Mouse (Mus musculus) thymus, adult 18-20 months (tissue): ENCODE measurements around the gene Nomo1.

Source experiments
- DNase-seq, 2 experiments: peaks; one replicate each; pipeline ENCODE4 v3.0.0; 2022; ENCODE audit warnings: mixed read lengths in 2 of 2

Nomo1 gene

DNA sequence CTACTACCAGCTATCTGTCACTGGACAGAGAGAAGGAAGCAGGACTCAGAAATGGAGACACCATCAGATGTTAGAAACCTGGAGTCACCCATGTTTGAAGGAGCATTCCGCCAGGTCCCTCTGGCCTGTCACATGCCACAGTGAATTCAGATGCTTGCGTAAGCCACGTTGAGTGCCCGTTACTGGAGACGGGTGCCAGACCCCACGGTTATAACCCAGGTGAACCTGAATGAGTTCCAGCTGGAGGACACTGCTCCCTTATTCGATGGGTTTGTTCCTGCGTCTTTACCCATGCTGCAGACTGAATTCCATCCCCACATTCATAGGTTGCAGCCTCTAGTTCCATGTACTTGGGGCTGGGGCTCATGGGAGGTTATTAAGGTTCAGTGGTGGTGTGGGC lies 70.3 kb downstream of the Nomo1 start:
- no peak for DNase-seq

DNA sequence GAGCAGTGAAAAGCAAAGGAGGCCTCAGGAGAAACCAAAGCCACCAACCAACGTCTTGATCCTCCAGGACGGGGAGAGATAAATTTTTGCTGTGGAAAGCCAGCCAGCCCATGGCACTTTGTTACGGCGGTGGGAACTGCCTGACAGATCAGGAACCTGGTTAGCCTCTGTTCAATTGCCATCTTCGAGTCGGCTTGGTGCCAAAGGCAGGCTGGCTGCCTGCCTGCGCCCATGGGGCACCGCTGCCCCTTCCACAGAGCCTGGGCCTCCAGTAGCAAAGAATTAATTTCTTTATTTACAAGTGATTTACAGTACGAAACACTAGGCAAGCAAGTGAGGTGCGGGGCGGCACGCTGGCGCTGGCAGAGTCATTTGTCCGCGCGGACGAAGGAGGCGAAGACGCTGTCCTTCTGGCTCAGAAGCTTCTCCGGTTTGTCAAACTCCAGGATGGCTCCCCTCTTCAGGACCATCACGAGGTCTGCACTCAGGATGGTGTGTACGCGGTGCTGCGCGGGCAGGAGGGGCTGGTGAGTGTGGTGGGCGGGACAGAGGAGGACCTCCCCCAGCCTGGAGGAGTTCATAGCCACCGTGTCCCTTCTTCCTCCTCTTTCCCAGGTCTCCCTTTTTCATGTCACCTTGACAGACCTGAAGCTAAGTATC lies 70.9 kb downstream of the Nomo1 start:
- no peak for DNase-seq

DNA sequence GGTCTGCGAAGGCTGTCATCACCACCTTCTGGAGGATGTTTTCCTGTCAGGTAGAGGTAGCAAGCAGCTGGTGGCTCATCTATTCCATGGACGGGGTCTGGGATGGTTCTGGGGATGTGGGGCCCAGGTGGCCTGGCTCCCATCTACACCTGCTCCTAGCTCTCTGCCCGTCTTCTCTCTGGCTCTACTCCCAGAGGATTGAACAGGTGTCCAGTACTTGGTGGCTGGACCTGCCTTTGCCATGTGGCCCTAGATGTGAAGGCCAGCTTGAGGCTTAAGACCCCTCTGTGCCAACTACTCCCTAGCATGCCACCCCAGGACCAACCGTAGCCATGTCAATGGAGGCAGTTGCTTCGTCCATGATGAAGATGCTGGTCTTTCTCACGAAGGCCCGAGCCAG lies 72.0 kb downstream of the Nomo1 start:
- no peak for DNase-seq

DNA sequence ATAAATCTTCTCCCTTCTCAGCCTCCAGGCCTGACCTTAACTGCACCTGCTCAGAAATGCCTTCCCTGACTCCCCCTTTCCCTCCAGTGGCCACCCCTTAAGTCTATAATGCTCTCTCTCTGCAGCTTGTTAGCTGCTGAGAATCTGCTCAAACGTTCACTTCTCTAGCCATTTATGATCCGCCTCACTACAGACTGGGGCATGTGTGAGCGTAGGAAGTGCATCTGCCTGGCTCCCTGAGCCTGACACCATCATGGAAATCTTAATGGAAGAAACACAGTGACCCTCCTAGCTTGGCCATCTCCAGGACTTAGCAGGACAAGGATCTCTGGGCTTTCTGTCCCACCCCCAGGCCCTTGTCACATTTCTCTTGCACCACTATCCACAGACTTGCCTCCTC lies 76.6 kb downstream of the Nomo1 start:
- DNase-seq, result no peak

DNA sequence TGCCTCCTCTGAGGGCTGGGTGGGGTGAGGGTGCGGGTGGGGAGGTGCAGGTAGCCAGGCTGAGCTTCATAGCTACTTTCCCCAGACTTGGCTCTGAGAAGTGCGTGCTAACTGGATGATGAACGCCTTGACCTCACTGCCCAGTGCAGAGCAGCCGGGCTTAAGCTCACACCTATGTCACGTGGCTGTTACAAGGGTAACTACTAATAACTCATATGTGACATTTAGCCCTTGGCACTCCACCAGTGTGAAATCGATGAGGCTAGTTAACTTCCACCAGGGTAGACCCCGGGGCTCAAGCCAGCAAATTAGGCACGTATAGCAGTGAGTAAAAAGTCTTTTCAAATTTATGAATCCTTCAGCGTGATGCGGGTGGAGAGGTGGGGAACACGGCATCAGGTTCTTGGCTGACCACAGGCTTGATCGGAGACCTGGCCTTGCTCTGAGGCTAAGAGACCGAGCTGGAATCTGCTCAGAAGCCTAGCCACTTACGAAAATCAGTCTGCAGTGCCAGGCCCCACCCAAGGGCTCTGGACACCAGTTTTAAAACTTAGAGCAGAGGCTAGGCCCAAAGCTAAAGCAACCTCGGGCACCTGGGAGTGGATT lies 77.8 kb downstream of the Nomo1 start:
- no peak for DNase-seq

DNA sequence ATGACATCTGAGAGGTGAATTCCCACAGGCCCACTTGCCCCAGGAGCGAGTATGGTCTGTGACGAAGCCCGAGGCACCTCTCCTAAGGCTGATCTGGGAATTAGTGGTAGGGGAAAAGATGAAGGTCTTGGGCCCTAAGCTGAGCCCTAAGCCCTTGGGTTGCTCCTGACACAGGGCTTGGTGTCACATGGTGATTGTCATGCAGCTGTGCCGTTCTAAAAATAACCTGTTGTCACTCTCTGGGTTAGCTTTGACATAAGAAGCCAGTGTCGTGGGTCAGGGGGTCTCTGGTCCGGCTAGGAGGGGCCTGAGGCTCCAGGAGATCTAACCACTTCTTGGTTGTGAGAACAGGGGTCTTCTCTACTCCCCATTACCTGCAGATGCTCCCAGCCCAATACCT lies 78.4 kb downstream of the Nomo1 start:
- no peak for DNase-seq

DNA sequence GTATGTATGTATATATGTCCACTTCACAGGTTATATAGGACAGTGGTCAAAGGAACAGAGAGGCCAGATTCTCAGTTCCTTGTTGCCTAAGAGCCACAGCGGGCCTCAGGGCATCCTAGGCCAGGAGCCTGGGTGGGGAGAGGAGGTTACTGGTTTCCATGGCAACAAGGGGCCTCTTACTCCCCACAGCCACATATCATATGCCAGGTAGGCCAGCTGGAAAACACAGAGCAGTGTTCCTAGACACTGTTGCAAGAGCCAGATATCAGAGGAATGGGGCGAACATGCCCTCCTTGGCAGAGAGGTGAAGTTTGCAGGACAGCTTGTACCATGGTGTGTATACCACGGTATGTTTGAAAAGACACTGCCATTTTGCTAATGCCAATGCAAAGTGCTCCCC lies 79.9 kb downstream of the Nomo1 start:
- no peak for DNase-seq

DNA sequence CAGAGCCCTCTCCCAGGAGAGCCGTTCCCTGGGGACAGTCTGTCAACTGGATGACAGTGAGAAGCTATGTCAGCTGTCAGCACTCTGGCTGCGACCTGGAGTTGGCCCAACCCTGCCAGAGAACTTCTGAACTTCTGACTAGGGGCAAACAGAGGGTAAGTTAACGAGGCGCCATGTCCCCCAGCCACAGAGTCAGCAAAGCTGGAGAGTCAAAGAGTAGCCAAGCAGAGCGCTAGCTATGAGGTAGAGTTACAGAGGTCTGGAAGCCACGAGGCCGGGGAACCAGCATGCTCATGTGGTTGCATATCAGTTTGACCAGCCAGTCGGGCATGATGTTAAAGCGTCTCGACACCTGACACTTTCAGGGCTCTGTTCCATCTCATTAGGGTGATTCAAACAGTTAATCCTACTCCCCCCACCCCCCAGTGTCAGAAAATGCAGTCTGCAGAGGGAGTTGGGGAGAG lies 82.7 kb downstream of the Nomo1 start:
- no peak for DNase-seq

DNA sequence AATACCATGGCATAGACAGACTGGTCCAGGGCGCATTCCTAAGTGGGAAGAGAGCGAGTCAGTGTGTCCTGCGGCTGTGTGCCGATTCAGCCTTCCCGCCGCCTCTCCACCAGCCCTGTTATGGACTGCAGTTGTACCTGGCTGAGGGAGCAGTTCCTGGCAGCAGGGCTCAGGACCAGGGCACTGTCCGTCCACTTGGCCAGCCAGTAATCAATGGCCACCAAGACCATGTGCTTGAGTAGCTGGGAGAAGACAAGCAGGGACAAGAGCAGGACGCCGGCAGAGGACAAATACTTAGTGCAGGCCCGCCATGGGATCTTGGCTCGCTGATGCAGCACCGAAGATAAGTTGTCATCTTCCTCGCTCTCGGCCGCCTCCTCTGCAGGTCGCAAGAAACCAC lies 83.5 kb downstream of the Nomo1 start:
- no peak for DNase-seq

DNA sequence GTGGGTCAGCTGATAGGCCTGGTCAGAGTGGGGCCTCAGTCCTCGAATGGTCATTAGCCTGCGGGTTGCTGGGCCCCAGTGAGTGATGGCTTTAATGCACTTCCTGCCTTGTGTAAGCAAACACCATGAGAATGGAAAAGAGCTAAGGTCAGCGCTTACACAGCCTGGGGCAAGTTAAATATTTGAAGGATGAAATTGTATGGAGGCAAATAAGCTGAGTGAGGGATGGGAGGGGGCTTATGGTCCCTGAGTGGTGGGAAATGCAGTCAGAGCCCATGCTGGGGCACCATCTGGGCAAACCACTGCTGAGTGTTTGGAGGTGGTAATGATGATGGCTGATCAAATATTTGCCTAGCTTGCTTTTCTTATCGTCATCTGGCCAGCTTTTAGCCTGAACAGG lies 89.5 kb downstream of the Nomo1 start:
- no peak for DNase-seq

DNA sequence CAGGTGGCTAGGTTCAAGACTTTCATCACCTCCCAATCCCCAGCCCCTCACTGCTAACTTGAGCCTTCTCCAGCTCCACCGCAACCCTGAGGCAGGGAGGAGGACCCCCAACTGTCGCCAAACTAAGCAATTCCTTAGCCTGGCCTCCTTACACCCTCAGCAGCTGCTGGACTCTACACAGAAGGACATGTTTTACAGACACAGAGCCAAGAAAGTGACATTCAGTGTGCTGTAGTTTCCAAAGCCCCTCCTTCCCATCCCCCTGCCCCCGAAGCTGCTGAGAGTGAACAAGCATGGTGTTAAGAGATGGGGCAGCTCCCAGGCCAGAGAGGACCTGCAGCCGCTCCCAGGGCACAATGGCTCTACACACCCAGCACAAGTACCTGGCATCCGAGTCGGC lies 91.0 kb downstream of the Nomo1 start:
- no peak for DNase-seq

DNA sequence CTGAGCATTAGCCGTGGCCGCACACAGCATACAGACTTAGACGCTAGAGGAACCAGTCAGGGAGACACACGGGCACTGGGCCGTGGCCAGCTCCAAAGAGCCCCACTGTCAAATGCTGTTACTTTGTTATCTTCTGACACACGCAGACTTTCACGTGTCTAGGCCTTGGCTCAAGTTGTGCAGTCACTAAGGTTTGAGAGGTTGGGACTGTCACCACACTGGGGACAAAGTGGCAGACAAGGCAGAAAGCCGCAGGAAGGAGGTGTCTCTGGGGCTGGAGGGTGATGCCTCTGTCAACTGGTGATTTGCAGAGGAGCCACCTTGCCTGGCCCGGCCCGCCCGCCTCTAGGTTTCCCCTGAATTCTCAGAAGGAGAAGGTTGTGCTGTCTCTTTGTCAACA lies 91.8 kb downstream of the Nomo1 start:
- DNase-seq, result no peak

DNA sequence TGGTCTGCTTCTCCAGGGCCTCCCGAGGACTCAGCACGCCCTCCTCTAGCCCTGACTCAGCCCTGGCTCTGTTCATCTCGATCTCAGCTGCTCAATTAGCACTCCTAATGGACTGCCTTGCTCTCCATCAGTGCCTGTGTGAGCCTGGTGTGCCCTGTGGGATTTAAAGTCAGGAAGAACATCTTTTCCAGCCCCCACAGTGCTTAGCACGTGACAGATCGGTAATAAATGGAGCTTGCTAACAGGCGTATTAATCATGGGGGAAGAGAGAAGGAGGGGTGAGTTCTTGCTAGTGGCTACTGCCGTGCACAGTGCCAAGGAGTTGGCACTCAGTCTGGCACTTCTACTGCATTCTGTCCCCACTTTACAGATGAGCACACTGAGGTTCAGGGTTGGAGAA lies 94.7 kb downstream of the Nomo1 start:
- no peak for DNase-seq

DNA sequence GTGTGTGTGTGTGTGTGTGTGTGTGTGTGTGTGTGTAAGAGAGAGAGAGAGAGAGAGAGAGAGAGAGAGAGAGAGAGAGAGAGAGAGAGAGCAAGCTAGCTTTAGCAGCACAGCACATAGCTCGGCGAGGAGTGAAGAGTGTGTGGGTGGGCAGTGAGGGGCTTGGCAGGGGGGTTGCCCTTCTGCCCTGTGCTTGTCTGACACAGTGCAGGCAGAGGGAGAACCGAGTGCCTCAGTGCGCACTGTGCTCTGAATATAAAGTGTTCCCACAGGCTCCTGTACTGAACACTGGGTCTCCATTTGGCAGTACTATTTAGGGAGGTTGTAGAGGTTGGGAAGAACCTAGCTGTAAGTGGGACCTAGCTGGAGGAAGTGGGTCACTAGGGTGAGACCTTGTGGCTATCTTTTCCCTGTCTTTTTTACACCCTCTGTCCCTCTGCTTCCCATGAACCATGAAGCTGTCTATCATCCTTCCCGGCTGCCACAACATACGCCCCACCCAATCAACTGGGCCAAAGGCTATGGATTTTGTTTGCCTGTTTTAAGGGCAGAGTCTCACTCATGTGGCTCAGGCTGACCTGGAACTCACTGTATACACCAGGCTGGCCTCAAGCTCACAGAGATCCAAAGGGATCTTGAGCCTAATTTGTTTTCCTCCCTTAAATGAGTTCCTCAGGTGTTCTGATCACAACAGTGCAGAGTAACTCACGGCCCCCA lies 96.1 kb downstream of the Nomo1 start:
- no peak for DNase-seq

DNA sequence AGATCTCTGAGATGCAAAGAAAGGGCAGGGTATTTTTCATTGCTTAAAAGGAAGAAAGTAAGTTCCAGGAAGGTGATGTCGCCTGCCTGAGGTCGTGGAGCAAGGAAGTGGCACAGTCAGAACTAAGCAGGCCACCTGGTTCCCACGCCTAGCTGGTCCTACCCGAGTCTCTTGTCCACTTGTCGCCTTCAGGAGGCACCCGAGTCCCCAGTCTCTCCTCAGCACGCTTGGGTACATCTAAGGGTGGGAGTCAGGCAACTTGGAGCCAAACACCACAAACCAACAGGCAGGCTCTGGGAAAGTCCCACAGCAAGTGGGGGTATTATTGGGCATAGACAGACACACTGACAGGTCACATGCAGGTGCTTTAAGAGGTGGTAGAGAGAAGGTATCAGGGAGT lies 97.2 kb downstream of the Nomo1 start:
- DNase-seq, result no peak

DNA sequence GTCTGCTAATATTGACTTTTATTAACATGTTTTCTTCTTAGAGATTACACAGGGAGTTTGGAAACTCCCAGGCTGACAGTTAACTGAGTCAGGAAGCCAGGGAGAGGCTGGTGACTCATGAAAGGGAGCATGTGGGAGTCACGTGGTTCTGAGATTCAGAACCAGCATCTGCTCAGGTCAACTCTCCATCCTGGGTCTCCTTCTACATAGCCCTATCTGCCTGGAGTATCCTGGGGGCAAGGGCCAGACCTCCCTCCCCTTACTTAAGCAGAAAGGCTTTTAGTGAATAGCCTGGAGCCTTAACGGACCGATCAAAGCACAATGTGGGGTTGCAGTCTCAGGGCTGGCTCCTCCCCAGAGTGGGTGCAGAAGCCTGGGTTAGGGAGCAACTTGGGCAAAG lies 97.8 kb downstream of the Nomo1 start:
- no peak for DNase-seq

DNA sequence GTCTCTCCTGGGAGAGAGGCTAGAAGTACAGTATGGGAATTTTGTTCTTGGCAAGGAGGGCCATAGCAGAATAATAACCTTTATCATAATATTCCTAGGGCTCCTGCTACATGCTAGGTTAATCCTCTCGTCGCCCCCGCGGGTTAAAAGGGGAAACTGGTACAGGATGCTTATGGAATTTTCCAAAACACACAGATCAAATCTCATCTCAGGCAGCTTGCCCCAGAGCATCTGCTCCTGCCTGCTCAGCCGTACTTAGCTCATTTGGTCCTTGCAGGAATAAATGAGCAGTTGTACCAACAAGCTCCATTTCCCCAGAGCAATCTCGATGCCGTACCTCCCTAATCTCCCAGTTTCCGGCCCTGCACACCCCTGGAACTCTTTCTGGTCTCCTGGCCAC lies 98.3 kb downstream of the Nomo1 start:
- DNase-seq, result no peak

DNA sequence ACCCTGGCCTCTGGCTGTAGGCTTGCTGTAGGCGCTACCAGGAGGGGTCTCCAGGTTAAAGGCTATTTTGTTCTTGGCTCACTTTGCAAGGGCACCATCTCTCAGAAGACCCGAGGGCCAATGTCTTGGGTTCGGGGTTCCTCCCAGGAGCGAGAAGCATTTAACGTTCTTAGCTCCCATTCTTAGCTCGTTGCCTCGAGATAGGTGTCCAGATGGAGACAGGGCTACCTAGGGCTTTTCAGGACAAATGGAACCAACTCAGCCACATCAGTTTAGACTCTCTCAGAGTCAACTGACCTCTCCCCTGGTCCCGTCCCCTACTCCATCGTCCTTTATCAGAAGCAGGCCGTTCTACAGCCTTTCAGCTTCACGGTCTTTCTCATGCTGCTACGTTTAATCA lies 98.7 kb downstream of the Nomo1 start:
- no peak for DNase-seq
